Mouse (Mus musculus) limb, embryonic 11.5 days (tissue): ENCODE measurements at regions not wholly inside any gene's neighbourhood (a gene's known extent, or its start where the extent isn't known, plus 50 kb on each side); places are given as distances from the start of the nearest gene placed in this dataset.

Experiments
- ATAC-seq: fragments of 200-750 bp; cut with Nextera tagmentation; 2 replicates; pipeline ENCODE4 v1.8.0; 2017; ENCODE audit warnings: low read depth; ENCODE audit not compliant: insufficient number of reproducible peaks, low FRiP score, low TSS enrichment
- DNase-seq: peaks from one replicate; pipeline ENCODE4 v3.0.0-alpha.2; 2015; ENCODE audit warnings: low spot score
- H3K27ac ChIP-seq: fragments of 300-500 bp; sonication (generic); replicated peaks from 2 replicates; pipeline ENCODE4 v1.5.1; 2014; ENCODE audit warnings: low read depth, mild to moderate bottlenecking, low read length
- H3K27me3 ChIP-seq: fragments of 300-500 bp; sonication (generic); 2 replicates; pipeline ENCODE4 v1.6.1; 2014; ENCODE audit warnings: mild to moderate bottlenecking, low read length, mixed read lengths; ENCODE audit not compliant: control insufficient read depth, insufficient read depth
- H3K36me3 ChIP-seq: fragments of 300-500 bp; sonication (generic); 2 replicates; pipeline ENCODE4 v1.6.1; 2014; ENCODE audit warnings: mild to moderate bottlenecking, low read length, moderate library complexity, mixed read lengths; ENCODE audit not compliant: control insufficient read depth, insufficient read depth
- H3K4me1 ChIP-seq: fragments of 300-500 bp; sonication (generic); 2 replicates; pipeline ENCODE4 v1.6.1; 2014; ENCODE audit warnings: low read length, mixed read lengths; ENCODE audit not compliant: control insufficient read depth, insufficient read depth
- H3K4me2 ChIP-seq: fragments of 300-500 bp; sonication (generic); 2 replicates; pipeline ENCODE4 v1.6.1; 2014; ENCODE audit warnings: low read depth, mild to moderate bottlenecking, moderate library complexity; ENCODE audit not compliant: severe bottlenecking
- H3K4me3 ChIP-seq: fragments of 300-500 bp; sonication (generic); 2 replicates; pipeline ENCODE4 v1.5.1; 2014; ENCODE audit warnings: low read depth, low read length
- H3K9ac ChIP-seq: fragments of 300-500 bp; sonication (generic); 2 replicates; pipeline ENCODE4 v1.6.1; 2014; ENCODE audit warnings: mild to moderate bottlenecking, low read length
- H3K9me3 ChIP-seq: fragments of 300-500 bp; sonication (generic); 2 replicates; pipeline ENCODE4 v1.6.1; 2016; ENCODE audit warnings: low read length; ENCODE audit not compliant: control insufficient read depth
- WGBS: fragments of 180-500 bp; shearing (Covaris S2); extraction: QIAGEN DNeasy Blood & Tissue Kit; methylation state at CpG from one replicate; pipeline ENCODE4 v1.1.7; 2014; 5-methylcytosine and 5-hydroxymethylcytosine counted together

GRCm38 (mm10) chr14:82065173-82065572, 2081.3 kb downstream of the Olfm4 start:
- Histone ChIP-seq H3K9me3 (no peaks in the 10 kb centered on the region), H3K4me2 (no peak overlapping the region), H3K27ac (no peak overlapping the region), H3K9ac (no peak overlapping the region), H3K36me3 (no peaks in the 10 kb centered on the region), H3K27me3 (no peaks in the 10 kb centered on the region), H3K4me1 (no peaks in the 10 kb centered on the region), H3K4me3 (no peak overlapping the region)
- DNase-seq: no peak
- ATAC-seq: no peak
- 92% methylated on average over 1 of the region's 1 CpGs for WGBS

- H3K4me1 ChIP-seq: no peaks in the 10 kb centered on the region
These were observed 2117.8 kb downstream of the Olfm4 start for GRCm38 (mm10) chr14:82101643-82102042.

GRCm38 (mm10) chr14:82112851-82113250, 2129.0 kb downstream of the Olfm4 start:
- no peaks in the 10 kb centered on the region for H3K4me1 ChIP-seq
- no peak overlapping the region for H3K4me2 ChIP-seq
- no peak overlapping the region for H3K4me3 ChIP-seq
- DNase-seq (no peak), ATAC-seq (no peak)
- H3K36me3 ChIP-seq: no peaks in the 10 kb centered on the region
- H3K27ac ChIP-seq: no peak overlapping the region
- H3K27me3 ChIP-seq: no peaks in the 10 kb centered on the region
- no peak overlapping the region for H3K9ac ChIP-seq
- no peaks in the 10 kb centered on the region for H3K9me3 ChIP-seq

More at GRCm38 (mm10) chr14:82101643-82102042, 2117.8 kb downstream of the Olfm4 start:
- H3K4me3 ChIP-seq: no peak overlapping the region
- no peaks in the 10 kb centered on the region for H3K9me3 ChIP-seq
- H3K4me2 ChIP-seq: no peak overlapping the region
- no peaks in the 10 kb centered on the region for H3K27me3 ChIP-seq
- ATAC-seq (no peak), DNase-seq (no peak)
- H3K36me3 ChIP-seq: no peaks in the 10 kb centered on the region
- no peak overlapping the region for H3K27ac ChIP-seq
- no peak overlapping the region for H3K9ac ChIP-seq

- Histone ChIP-seq H3K4me2 (no peak overlapping the region), H3K36me3 (no peaks in the 10 kb centered on the region), H3K9me3 (no peaks in the 10 kb centered on the region), H3K27me3 (no peaks in the 10 kb centered on the region), H3K4me3 (no peak overlapping the region), H3K27ac (no peak overlapping the region), H3K9ac (no peak overlapping the region), H3K4me1 (no peaks in the 10 kb centered on the region)
- DNase-seq: no peak
- WGBS: 65% methylated on average over 6 of the region's 6 CpGs
- ATAC-seq: peak; percentile 88; the same call in 1 of the 2 replicates
These were observed 2165.1 kb downstream of the Olfm4 start for GRCm38 (mm10) chr14:82148827-82149498.

- DNase-seq (no peak), ATAC-seq (no peak)
- no peaks in the 10 kb centered on the region for H3K27me3 ChIP-seq
- no peaks in the 10 kb centered on the region for H3K9me3 ChIP-seq
- 82% methylated on average over 1 of the region's 1 CpGs for WGBS
- H3K27ac ChIP-seq: no peak overlapping the region
- no peak overlapping the region for H3K4me3 ChIP-seq
- H3K4me1 ChIP-seq: no peaks in the 10 kb centered on the region
- no peak overlapping the region for H3K4me2 ChIP-seq
- no peaks in the 10 kb centered on the region for H3K36me3 ChIP-seq
- H3K9ac ChIP-seq: no peak overlapping the region
These were observed 2201.5 kb downstream of the Olfm4 start for GRCm38 (mm10) chr14:82185334-82185733.

GRCm38 (mm10) chr14:82210402-82210801, 2226.5 kb downstream of the Olfm4 start:
- DNase-seq (no peak), ATAC-seq (no peak)
- Histone ChIP-seq H3K9ac (no peak overlapping the region), H3K36me3 (no peaks in the 10 kb centered on the region), H3K27ac (no peak overlapping the region), H3K4me1 (no peaks in the 10 kb centered on the region), H3K4me3 (no peak overlapping the region), H3K4me2 (no peak overlapping the region), H3K9me3 (no peaks in the 10 kb centered on the region), H3K27me3 (no peaks in the 10 kb centered on the region)
- WGBS: 66% methylated on average over 5 of the region's 5 CpGs

- H3K27me3 ChIP-seq: no peaks in the 10 kb centered on the region
- no peak for DNase-seq
- H3K9me3 ChIP-seq: no peaks in the 10 kb centered on the region
- ATAC-seq: no peak
- H3K36me3 ChIP-seq: no peaks in the 10 kb centered on the region
- H3K27ac ChIP-seq: no peak overlapping the region
- H3K4me1 ChIP-seq: no peaks in the 10 kb centered on the region
- H3K9ac ChIP-seq: no peak overlapping the region
- no peak overlapping the region for H3K4me3 ChIP-seq
- WGBS: 81% methylated on average over 3 of the region's 3 CpGs
- no peak overlapping the region for H3K4me2 ChIP-seq
These were observed 2214.8 kb upstream of the Pcdh17 start for GRCm38 (mm10) chr14:82228522-82228921.

GRCm38 (mm10) chr14:82236238-82236637, 2207.1 kb upstream of the Pcdh17 start:
- Histone ChIP-seq H3K27ac (no peak overlapping the region), H3K9ac (no peak overlapping the region), H3K4me3 (no peak overlapping the region), H3K4me2 (no peak overlapping the region), H3K9me3 (no peaks in the 10 kb centered on the region), H3K27me3 (no peaks in the 10 kb centered on the region), H3K36me3 (no peaks in the 10 kb centered on the region), H3K4me1 (no peaks in the 10 kb centered on the region)
- WGBS: 61% methylated on average over 1 of the region's 1 CpGs
- DNase-seq: no peak
- no peak for ATAC-seq

GRCm38 (mm10) chr14:82243321-82243720, 2200.0 kb upstream of the Pcdh17 start:
- no peak for ATAC-seq
- H3K9ac ChIP-seq: no peak overlapping the region
- no peaks in the 10 kb centered on the region for H3K4me1 ChIP-seq
- no peak for DNase-seq
- H3K4me3 ChIP-seq: no peak overlapping the region
- H3K27ac ChIP-seq: no peak overlapping the region
- H3K9me3 ChIP-seq: no peaks in the 10 kb centered on the region
- WGBS: 73% methylated on average over 2 of the region's 2 CpGs
- H3K4me2 ChIP-seq: no peak overlapping the region
- no peaks in the 10 kb centered on the region for H3K36me3 ChIP-seq
- no peaks in the 10 kb centered on the region for H3K27me3 ChIP-seq
